Mouse (Mus musculus) erythroid progenitor cell, adult 5-6 weeks (primary cell): Measurements from ENCODE around the gene Grin2b. TPM values are rescaled to one million over a fixed set of nuclear protein-coding genes. Genes with fewer than 3 reads are reported as not detected.

Experiments
- ATAC-seq: replicated peaks from 2 replicates; pipeline ENCODE4 v1.8.0; 2016; ENCODE audit warnings: moderate number of reproducible peaks, mild to moderate bottlenecking, moderate TSS enrichment, inconsistent platforms; ENCODE audit not compliant: poor library complexity, low FRiP score, severe bottlenecking
- total RNA-seq, 2 experiments: library from RNA; stranded (forward) in 1 of 2; stranded (reverse) in 1 of 2; fragments of 150-400 nt in 1 of 2; fragments of 186-747, 209-891 nt in 1 of 2; gene quantifications; 2 replicates each; pipeline versions ENCODE4 v1.2.3 to v1.2.4; 2015 to 2017; ENCODE audit warnings: low replicate concordance in 2 of 2

Gene Grin2b
- total RNA-seq, 2 experiments from 2014 or later = not detected

GRCm38 (mm10) chr6:136108466-136108865 is 64.8 kb downstream of the Grin2b start:
- no peak for ATAC-seq

GRCm38 (mm10) chr6:136105221-136105620 is 68.1 kb downstream of the Grin2b start:
- no peak for ATAC-seq

GRCm38 (mm10) chr6:136100241-136100640 is 73.1 kb downstream of the Grin2b start:
- ATAC-seq = no peak

- ATAC-seq = no peak
These were observed 77.0 kb downstream of the Grin2b start for GRCm38 (mm10) chr6:136096269-136096668.

- ATAC-seq = no peak
These were observed 93.1 kb downstream of the Grin2b start for GRCm38 (mm10) chr6:136079991-136080734.

GRCm38 (mm10) chr6:136072326-136073054 is 100.8 kb downstream of the Grin2b start:
- ATAC-seq = no peak

GRCm38 (mm10) chr6:136070101-136070500 is 103.2 kb downstream of the Grin2b start:
- no peak for ATAC-seq

GRCm38 (mm10) chr6:136053346-136053745 is 120.0 kb downstream of the Grin2b start:
- ATAC-seq = no peak

- no peak for ATAC-seq
These were observed 123.0 kb downstream of the Grin2b start for GRCm38 (mm10) chr6:136050346-136050745.

GRCm38 (mm10) chr6:136048084-136048483 is 125.2 kb downstream of the Grin2b start:
- ATAC-seq = no peak

- no peak for ATAC-seq
These were observed 127.2 kb downstream of the Grin2b start for GRCm38 (mm10) chr6:136046091-136046490.

- no peak for ATAC-seq
These were observed 128.8 kb downstream of the Grin2b start for GRCm38 (mm10) chr6:136044461-136044860.

- no peak for ATAC-seq
These were observed 130.9 kb downstream of the Grin2b start for GRCm38 (mm10) chr6:136042375-136042774.

- no peak for ATAC-seq
These were observed 131.5 kb downstream of the Grin2b start for GRCm38 (mm10) chr6:136041821-136042220.

GRCm38 (mm10) chr6:136040931-136041330 is 132.4 kb downstream of the Grin2b start:
- ATAC-seq = no peak

GRCm38 (mm10) chr6:136029235-136029939 is 143.9 kb downstream of the Grin2b start:
- ATAC-seq = no peak

- ATAC-seq = no peak
These were observed 146.4 kb downstream of the Grin2b start for GRCm38 (mm10) chr6:136026936-136027335.

GRCm38 (mm10) chr6:136025801-136026200 is 147.5 kb downstream of the Grin2b start:
- no peak for ATAC-seq

- ATAC-seq = no peak
These were observed 152.9 kb downstream of the Grin2b start for GRCm38 (mm10) chr6:136020460-136020859.

- ATAC-seq = no peak
These were observed 154.3 kb downstream of the Grin2b start for GRCm38 (mm10) chr6:136018962-136019361.
